Mouse (Mus musculus) ES-E14 (cell line): Measurements from ENCODE around the gene Smarcd1. TPM values are rescaled to one million over a fixed set of nuclear protein-coding genes. Genes with fewer than 3 reads are reported as not detected.
"Not testable (repeated sequence)": the region's sequence is repeated elsewhere in the genome, so short reads cannot be mapped to it uniquely, and the experiment has no call there.

Experiments used
- DNase-seq: peaks from one replicate; pipeline ENCODE4 v3.0.0-alpha.2; 2013; ENCODE audit warnings: low read depth, low spot score
- H3K27ac ChIP-seq: 2 replicates; pipeline ENCODE4 v1.5.1; 2012; ENCODE audit warnings: low read depth, mild to moderate bottlenecking, low read length, moderate library complexity, mixed read lengths; ENCODE audit not compliant: poor library complexity, insufficient read depth, severe bottlenecking
- H3K36me3 ChIP-seq: 2 replicates; pipeline ENCODE4 v1.6.1; 2012; ENCODE audit warnings: mild to moderate bottlenecking, low read length, moderate library complexity, mixed read lengths; ENCODE audit not compliant: control insufficient read depth, poor library complexity, insufficient read depth, severe bottlenecking
- H3K4me1 ChIP-seq, 2 experiments: fragments of 150-350 bp in 1 of 2; sonication (generic) in 1 of 2; 2 replicates each; pipeline ENCODE4 v1.6.1; 2012; ENCODE audit warnings: low read length in 2 of 2, mild to moderate bottlenecking in 1 of 2, mixed read lengths in 1 of 2; ENCODE audit not compliant: control insufficient read depth in 2 of 2, insufficient read depth in 2 of 2, poor library complexity in 1 of 2
- H3K4me3 ChIP-seq, 2 experiments: fragments of 150-350 bp in 1 of 2; sonication (generic) in 1 of 2; 2 replicates each; pipeline ENCODE4 v1.5.1; 2012; ENCODE audit warnings: low read length in 2 of 2, low read depth in 1 of 2, mild to moderate bottlenecking in 1 of 2, mixed read lengths in 1 of 2; ENCODE audit not compliant: insufficient read depth in 1 of 2, poor library complexity in 1 of 2, severe bottlenecking in 1 of 2
- H3K9ac ChIP-seq: 2 replicates; pipeline ENCODE4 v1.6.1; 2012; ENCODE audit warnings: low read depth, mild to moderate bottlenecking, low read length, mixed read lengths; ENCODE audit not compliant: poor library complexity, insufficient read depth, severe bottlenecking
- H3K9me3 ChIP-seq: fragments of 150-350 bp; sonication (generic); 2 replicates; pipeline ENCODE4 v1.6.1; 2012; ENCODE audit warnings: low read depth, mild to moderate bottlenecking, low read length; ENCODE audit not compliant: control insufficient read depth, insufficient read depth
- CHD2 ChIP-seq: IDR thresholded peaks from 2 replicates; pipeline ENCODE4 v1.6.1; 2014; ENCODE audit warnings: mild to moderate bottlenecking, low read depth, low read length, inconsistent platforms
- HCFC1 ChIP-seq: IDR thresholded peaks from 2 replicates; pipeline ENCODE4 v1.6.1; 2012; ENCODE audit warnings: low read length, inconsistent platforms, borderline replicate concordance; ENCODE audit not compliant: insufficient read depth
- MAFK ChIP-seq: IDR thresholded peaks from 2 replicates; pipeline ENCODE4 v1.6.1; 2014; ENCODE audit warnings: mild to moderate bottlenecking, low read depth, low read length, inconsistent platforms; ENCODE audit not compliant: insufficient read depth
- ZC3H11A ChIP-seq: IDR thresholded peaks from 2 replicates; pipeline ENCODE4 v1.6.1; 2012; ENCODE audit warnings: low read depth, mild to moderate bottlenecking, inconsistent platforms, low read length, borderline replicate concordance
- ZNF384 ChIP-seq: IDR thresholded peaks from 2 replicates; pipeline ENCODE4 v1.6.1; 2012; ENCODE audit warnings: low read depth, low read length, inconsistent platforms
- in situ Hi-C, 2 experiments: fragments of 600-800 bp; cut with MboI; formaldehyde crosslinking; loops; one replicate each; pipeline ENCODE4 v1.15.1; 2025; ENCODE audit warnings: low sequenced_read_pairs in 2 of 2, inconsistent platforms in 1 of 2; ENCODE audit not compliant: unreplicated experiment in 2 of 2
- total RNA-seq: library from RNA; depleted of rRNA; stranded (reverse); fragments of 300-350 nt; gene quantifications from 2 replicates; pipeline ENCODE4 v1.2.3, GENCODE M21; 2012

Smarcd1 gene
- total RNA-seq, 1 experiment = 76.3 TPM

- no peak for TF ChIP-seq ZC3H11A
- no peak for TF ChIP-seq HCFC1
- no peak for TF ChIP-seq MAFK
- TF ChIP-seq ZNF384 = no peak
- TF ChIP-seq CHD2 = no peak
- Histone ChIP-seq H3K4me3 (peak overlapping the region in 1 of 2 experiments; percentile 28; a peak in 2 of 4 replicates), H3K9ac (peak overlapping the region; percentile 1; the same call in 1 of the 2 replicates), H3K9me3 (no peaks in the 10 kb centered on the region), H3K4me1 (peaks cover 5 to 30% of the 10 kb centered on the region in 2 experiments; a peak in 3 of 4 replicates), H3K36me3 (peaks cover 4% of the 10 kb centered on the region; the same call in 1 of the 2 replicates), H3K27ac (peak overlapping the region; percentile 32; the same call in 1 of the 2 replicates)
- in situ Hi-C loops = no loop called here
- DNase-seq = no peak
Measured at GRCm38 (mm10) chr15:99724292-99725021, 22.5 kb downstream of the Smarcd1 start.

DNA sequence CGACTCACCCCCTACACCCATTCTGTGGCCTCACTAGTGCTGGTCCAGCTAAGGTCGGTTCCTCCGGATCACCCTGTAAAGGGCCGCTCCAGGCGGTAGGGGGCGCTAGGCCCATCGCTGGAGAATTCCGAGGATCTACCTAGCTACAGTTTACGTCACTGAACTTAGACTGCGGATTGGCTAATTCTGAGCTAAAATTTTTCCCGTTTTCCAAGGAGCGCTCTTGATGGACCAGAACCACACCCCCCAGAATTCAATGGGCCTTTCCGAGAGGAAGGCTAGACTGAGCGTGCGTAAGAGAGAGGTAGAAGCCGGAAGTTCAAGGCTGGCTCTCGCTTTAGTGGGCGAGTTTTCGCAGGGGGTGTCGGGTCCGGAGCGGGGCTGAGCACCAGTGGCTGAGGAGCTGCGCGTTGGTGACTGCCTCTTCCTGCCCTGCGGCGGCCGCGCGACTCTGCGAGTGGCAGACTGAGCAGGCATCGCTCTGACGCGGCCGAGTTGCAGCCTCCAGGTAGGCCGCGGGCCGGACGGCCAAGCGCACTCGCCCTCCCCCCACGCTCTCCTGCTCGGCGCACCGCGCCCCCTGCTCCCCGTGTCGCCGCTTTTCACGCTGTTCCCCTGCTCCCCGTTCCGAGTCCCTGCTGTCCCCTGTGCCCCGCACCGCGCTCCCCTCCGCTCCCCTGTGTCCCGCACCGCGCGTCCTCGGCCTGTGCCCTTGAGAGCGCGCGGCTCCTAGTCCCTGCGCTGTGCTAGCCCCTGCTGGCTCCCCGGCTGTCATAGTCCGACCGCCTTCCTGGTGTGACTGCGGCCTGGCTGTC lies 23.6 kb downstream of the Smarcd1 start, which contains the start of gene Cox14:
Gene Cox14 (plus strand): TSS at position 278 of the 815 bp plus-strand sequence.
- Histone ChIP-seq H3K4me1 (peaks cover 5 to 27% of the 10 kb centered on the region in 2 experiments; a peak in 3 of 4 replicates), H3K36me3 (peaks cover 4% of the 10 kb centered on the region; the same call in 1 of the 2 replicates), H3K9me3 (no peaks in the 10 kb centered on the region), H3K4me3 (peak within 1 kb of the TSS; percentile 76 to 96), H3K9ac (peak within 1 kb of the TSS; percentile 90), H3K27ac (peak within 1 kb of the TSS; percentile 17; the same call in 1 of the 2 replicates)
- TF ChIP-seq ZNF384 (no peak), CHD2 (peak; percentile 98), HCFC1 (peak; percentile 89)
- DNase-seq = peak; percentile 97
- in situ Hi-C loops = no loop called here

DNA sequence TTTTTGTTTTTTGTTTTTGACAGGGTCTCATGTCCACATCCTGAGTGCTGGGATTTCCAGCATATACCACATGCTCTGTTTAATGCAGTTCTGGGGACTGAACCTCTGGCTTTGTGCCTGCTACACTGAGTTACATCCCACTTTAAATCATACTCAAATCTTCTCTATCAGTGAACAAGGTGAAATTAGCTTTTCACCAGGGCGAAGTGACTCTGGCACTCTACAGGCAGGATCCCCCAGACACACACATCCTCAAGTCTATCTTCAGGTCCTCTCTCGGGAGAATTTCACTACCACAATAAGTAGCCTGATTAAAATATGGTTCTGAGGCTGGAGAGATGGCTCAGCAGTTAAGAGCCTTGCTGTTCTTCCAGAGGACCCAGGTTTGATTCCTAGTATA lies 24.6 kb downstream of the Smarcd1 start:
- peak overlapping the region in 1 of 2 experiments; percentile 76; a peak in 2 of 4 replicates for H3K4me3 ChIP-seq
- peaks cover 5 to 27% of the 10 kb centered on the region in 2 experiments; a peak in 3 of 4 replicates for H3K4me1 ChIP-seq
- TF ChIP-seq ZNF384 = no peak
- no peak for TF ChIP-seq MAFK
- no peak for TF ChIP-seq ZC3H11A
- no peak for TF ChIP-seq CHD2
- no peak for TF ChIP-seq HCFC1
- H3K36me3 ChIP-seq = peaks cover 4% of the 10 kb centered on the region; the same call in 1 of the 2 replicates
- no peak for DNase-seq
- H3K9ac ChIP-seq = no peak overlapping the region; the same call in 1 of the 2 replicates
- H3K27ac ChIP-seq = no peak overlapping the region
- in situ Hi-C loops = no loop called here
- H3K9me3 ChIP-seq = no peaks in the 10 kb centered on the region

GRCm38 (mm10) chr15:99727039-99727438 lies 25.1 kb downstream of the Smarcd1 start:
- DNase-seq, H3K9me3 ChIP-seq, H3K4me3 ChIP-seq, H3K9ac ChIP-seq, in situ Hi-C loops, H3K36me3 ChIP-seq, H3K27ac ChIP-seq: not testable (repeated sequence)
- H3K4me1 ChIP-seq = peaks cover 5 to 25% of the 10 kb centered on the region in 2 experiments; a peak in 3 of 4 replicates
